Mouse (Mus musculus): ENCODE measurements around the gene Prkcg.
"Not testable (repeated sequence)": the region's sequence is repeated elsewhere in the genome, so short reads cannot be mapped to it uniquely, and the experiment has no call there.

The Prkcg gene

GRCm38 (mm10) chr7:3290257-3291033 is 1.5 kb downstream of the Prkcg start:
- DNase-seq (ENCODE audit: low read depth, low spot score) = peak; percentile 98

- no peak for DNase-seq (ENCODE audit: low read depth, low spot score)
Measured at GRCm38 (mm10) chr7:3291197-3291596, 2.2 kb downstream of the Prkcg start.

- DNase-seq (ENCODE audit: low read depth, low spot score) = no peak
Measured at GRCm38 (mm10) chr7:3291764-3292163, 2.8 kb downstream of the Prkcg start.

GRCm38 (mm10) chr7:3292271-3292670 is 3.3 kb downstream of the Prkcg start:
- DNase-seq (ENCODE audit: low read depth, low spot score) = not testable (repeated sequence)

- peak; percentile 78 for DNase-seq (ENCODE audit: low read depth, low spot score)
Measured at GRCm38 (mm10) chr7:3292791-3293190, 3.8 kb downstream of the Prkcg start.

GRCm38 (mm10) chr7:3294794-3295193 is 5.8 kb downstream of the Prkcg start:
- DNase-seq (ENCODE audit: low read depth, low spot score) = no peak

- no peak for DNase-seq (ENCODE audit: low read depth, low spot score)
Measured at GRCm38 (mm10) chr7:3295321-3296110, 6.5 kb downstream of the Prkcg start.

- DNase-seq (ENCODE audit: low read depth, low spot score) = no peak
Measured at GRCm38 (mm10) chr7:3296711-3297110, 7.7 kb downstream of the Prkcg start.

GRCm38 (mm10) chr7:3299941-3300617 is 11.1 kb downstream of the Prkcg start:
- DNase-seq (ENCODE audit: low read depth, low spot score) = no peak

- no peak for DNase-seq (ENCODE audit: low read depth, low spot score)
Measured at GRCm38 (mm10) chr7:3300891-3301627, 12.1 kb downstream of the Prkcg start.

- no peak for DNase-seq (ENCODE audit: low read depth, low spot score)
Measured at GRCm38 (mm10) chr7:3301628-3302555, 12.9 kb downstream of the Prkcg start.

GRCm38 (mm10) chr7:3302556-3303275 is 13.7 kb downstream of the Prkcg start:
- peak; percentile 53 for DNase-seq (ENCODE audit: low read depth, low spot score)

- DNase-seq (ENCODE audit: low read depth, low spot score) = peak; percentile 60
Measured at GRCm38 (mm10) chr7:3303276-3303781, 14.3 kb downstream of the Prkcg start.

- DNase-seq (ENCODE audit: low read depth, low spot score) = no peak
Measured at GRCm38 (mm10) chr7:3303789-3304188, 14.8 kb downstream of the Prkcg start.

GRCm38 (mm10) chr7:3304298-3304697 is 15.3 kb downstream of the Prkcg start:
- DNase-seq (ENCODE audit: low read depth, low spot score) = no peak

GRCm38 (mm10) chr7:3306400-3306799 is 17.4 kb downstream of the Prkcg start:
- DNase-seq (ENCODE audit: low read depth, low spot score) = no peak

- no peak for DNase-seq (ENCODE audit: low read depth, low spot score)
Measured at GRCm38 (mm10) chr7:3308646-3309045, 19.7 kb downstream of the Prkcg start.

GRCm38 (mm10) chr7:3310233-3310632 is 21.3 kb downstream of the Prkcg start:
- no peak for DNase-seq (ENCODE audit: low read depth, low spot score)

- no peak for DNase-seq (ENCODE audit: low read depth, low spot score)
Measured at GRCm38 (mm10) chr7:3313571-3313970, 24.6 kb downstream of the Prkcg start.

- no peak for DNase-seq (ENCODE audit: low read depth, low spot score)
Measured at GRCm38 (mm10) chr7:3314121-3314520, 25.1 kb downstream of the Prkcg start.

Measured in mesoderm, embryonic 11.5 days (tissue).